Mouse (Mus musculus) cerebellum, adult 2 months (tissue): ENCODE measurements around the gene Heg1.

Source experiments
- CTCF ChIP-seq: fragments of 200-500 bp; IDR thresholded peaks from 2 replicates; pipeline ENCODE4 v1.5.1; 2011; ENCODE audit warnings: low read depth, mild to moderate bottlenecking, control low read depth, low read length, moderate library complexity, borderline replicate concordance; ENCODE audit not compliant: insufficient read depth
- POLR2A ChIP-seq: fragments of 200-500 bp; IDR thresholded peaks from 2 replicates; pipeline ENCODE4 v1.6.1; 2011; ENCODE audit warnings: low read length, control low read depth, borderline replicate concordance; ENCODE audit not compliant: insufficient read depth

GRCm38 (mm10) chr16:33760996-33761395, 76.8 kb downstream of the Heg1 start:
- no peak for TF ChIP-seq POLR2A
- no peak for TF ChIP-seq CTCF
